Mouse (Mus musculus): ENCODE data around the gene Abca1. TPM values are rescaled to one million over a fixed set of nuclear protein-coding genes. Genes with fewer than 3 reads are reported as not detected.

Abca1 gene
- polyA plus RNA-seq, 1 experiment = 0.77 TPM

DNA sequence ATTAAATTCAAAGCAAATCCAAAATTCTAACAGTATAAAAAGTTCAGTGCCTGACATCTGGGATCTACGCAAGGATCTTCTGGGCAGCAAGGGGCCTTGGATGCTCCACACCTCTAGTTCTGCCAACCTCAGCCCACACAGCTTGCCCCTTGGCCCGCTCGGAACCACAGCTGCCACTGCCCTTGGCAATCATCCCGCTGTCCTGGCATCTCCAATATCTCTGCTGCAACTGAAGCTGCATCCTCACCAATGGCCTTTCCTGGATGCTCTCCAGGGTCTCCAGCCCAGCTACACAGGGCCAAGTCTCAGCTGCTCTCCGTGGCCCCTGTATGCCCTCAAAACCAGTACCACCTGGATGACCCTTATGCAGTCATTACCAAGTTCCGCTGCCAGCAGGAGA is 160.2 kb downstream of the Abca1 start:
- TF ChIP-seq GATA1 (IDR thresholded peaks at IDR 0.05; ENCODE audit: borderline replicate concordance, low read length) = no peak
- TF ChIP-seq FLI1 (IDR thresholded peaks at IDR 0.05; ENCODE audit: low read length) = no peak
- Histone ChIP-seq H3K9me3 (peaks cover 7% of the 10 kb centered on the region), H3K27me3 (replicated peaks) (peaks cover 2% of the 10 kb centered on the region), H3K4me3 (replicated peaks) (no peak overlapping the region), H3K4me1 (no peaks in the 10 kb centered on the region), H3K36me3 (replicated peaks; ENCODE audit: low read length) (no peaks in the 10 kb centered on the region)

- H3K9me3 ChIP-seq = peaks cover 9% of the 10 kb centered on the region; the same call in 1 of the 2 replicates
- no peaks in the 10 kb centered on the region for H3K36me3 ChIP-seq (replicated peaks; ENCODE audit: low read length)
- 0 out of 2 replicates have a peak, but pooled peaks cover 4% of the 10 kb centered on the region for H3K4me1 ChIP-seq
- TF ChIP-seq GATA1 (IDR thresholded peaks at IDR 0.05; ENCODE audit: borderline replicate concordance, low read length) (no peak), FLI1 (IDR thresholded peaks at IDR 0.05; ENCODE audit: low read length) (no peak)
- H3K27me3 ChIP-seq (replicated peaks) = peaks cover 4% of the 10 kb centered on the region
- no peak within 1 kb of the TSS for H3K4me3 ChIP-seq (replicated peaks)
Measured at GRCm38 (mm10) chr4:52989248-52989647, 170.4 kb downstream of the Abca1 start, which contains the start of gene Nipsnap3a. TSS of gene Nipsnap3a (plus strand) at chr4:52989272.

DNA sequence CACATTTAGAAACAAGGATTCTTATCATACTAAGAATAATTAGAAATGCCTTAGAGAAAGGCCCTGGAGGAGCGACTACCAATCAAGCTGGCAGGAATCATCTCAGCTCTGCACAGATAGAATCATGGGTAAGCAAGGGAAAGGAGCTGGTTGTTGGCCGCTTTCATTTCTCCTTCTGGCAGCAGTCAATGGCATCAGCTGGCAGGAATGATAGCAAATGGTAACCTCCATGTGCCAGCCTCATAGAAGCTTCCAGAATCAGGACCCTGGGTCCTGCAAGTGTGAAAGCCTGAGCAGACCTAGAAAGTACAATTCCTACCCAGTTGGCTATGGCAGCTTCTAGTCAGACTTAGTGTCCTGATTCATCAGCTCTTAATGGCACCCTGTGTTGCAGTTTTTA is 173.4 kb downstream of the Abca1 start:
- Histone ChIP-seq H3K4me3 (replicated peaks) (no peak overlapping the region), H3K9me3 (peaks cover 9% of the 10 kb centered on the region; the same call in 1 of the 2 replicates), H3K4me1 (peaks cover 8% of the 10 kb centered on the region; the same call in 1 of the 2 replicates), H3K27me3 (replicated peaks) (peaks cover 5% of the 10 kb centered on the region), H3K36me3 (replicated peaks; ENCODE audit: low read length) (no peaks in the 10 kb centered on the region)
- no peak for TF ChIP-seq FLI1 (IDR thresholded peaks at IDR 0.05; ENCODE audit: low read length)
- TF ChIP-seq GATA1 (IDR thresholded peaks at IDR 0.05; ENCODE audit: borderline replicate concordance, low read length) = no peak

- Histone ChIP-seq H3K4me1 (peaks cover 8% of the 10 kb centered on the region; the same call in 1 of the 2 replicates), H3K9me3 (peaks cover 4% of the 10 kb centered on the region; the same call in 1 of the 2 replicates), H3K4me3 (replicated peaks) (no peak overlapping the region), H3K36me3 (replicated peaks; ENCODE audit: low read length) (no peaks in the 10 kb centered on the region), H3K27me3 (replicated peaks) (peaks cover 5% of the 10 kb centered on the region)
- TF ChIP-seq FLI1 (IDR thresholded peaks at IDR 0.05; ENCODE audit: low read length) (no peak), GATA1 (IDR thresholded peaks at IDR 0.05; ENCODE audit: borderline replicate concordance, low read length) (no peak)
Measured at GRCm38 (mm10) chr4:52985216-52985615, 174.5 kb downstream of the Abca1 start.

Other genes with a start within 250 kb of the Abca1 start
- not detected in 2 replicates for gene Olfr272, start 240.7 kb downstream of the Abca1 start, polyA plus RNA-seq (2012; ENCODE audit: insufficient read depth, low replicate concordance)
- gene Olfr270, start 195.3 kb downstream of the Abca1 start, polyA plus RNA-seq (2012; ENCODE audit: insufficient read depth, low replicate concordance) = not detected in 2 replicates
- gene Nipsnap3a, start 170.6 kb downstream of the Abca1 start, polyA plus RNA-seq (2012; ENCODE audit: insufficient read depth, low replicate concordance) = not detected in 2 replicates
- 10.5 and 40.8 TPM in 2 replicates for gene Nipsnap3b, start 148.0 kb downstream of the Abca1 start, polyA plus RNA-seq (2012; ENCODE audit: insufficient read depth, low replicate concordance)